Mouse (Mus musculus): ENCODE data around the gene Vamp8.

DNA sequence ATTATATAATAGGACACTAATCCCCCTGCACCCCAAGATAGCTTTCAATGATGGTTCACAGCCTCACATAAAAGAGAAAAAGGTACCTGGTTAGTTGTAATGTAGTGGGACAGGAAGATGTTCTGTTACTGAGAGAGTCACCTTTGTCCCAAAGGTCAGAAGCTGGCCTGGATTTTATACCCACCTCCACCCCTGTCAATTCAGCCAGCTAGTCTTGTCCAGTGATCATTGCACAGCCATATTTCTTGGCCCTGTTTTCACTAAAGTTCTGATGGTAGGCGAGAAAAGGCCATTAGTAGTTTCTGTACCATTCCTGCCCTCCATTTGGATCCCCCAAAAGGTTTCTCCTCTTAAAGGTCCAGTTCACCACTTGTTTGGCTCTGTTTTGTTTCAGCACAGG is 36.5 kb downstream of the Vamp8 start:
- TF ChIP-seq CTCF (IDR thresholded peaks at IDR 0.05; ENCODE audit: low read depth, low read length) (no peak), POLR2A (IDR thresholded peaks at IDR 0.05; ENCODE audit: insufficient read depth, low read length) (no peak), EP300 (IDR thresholded peaks at IDR 0.05; ENCODE audit: insufficient read depth, low read depth, low read length) (no peak)

All from ES-Bruce4 (cell line).